ENCODE assay signal across 8 mouse cellular contexts in the genomic region with DNA sequence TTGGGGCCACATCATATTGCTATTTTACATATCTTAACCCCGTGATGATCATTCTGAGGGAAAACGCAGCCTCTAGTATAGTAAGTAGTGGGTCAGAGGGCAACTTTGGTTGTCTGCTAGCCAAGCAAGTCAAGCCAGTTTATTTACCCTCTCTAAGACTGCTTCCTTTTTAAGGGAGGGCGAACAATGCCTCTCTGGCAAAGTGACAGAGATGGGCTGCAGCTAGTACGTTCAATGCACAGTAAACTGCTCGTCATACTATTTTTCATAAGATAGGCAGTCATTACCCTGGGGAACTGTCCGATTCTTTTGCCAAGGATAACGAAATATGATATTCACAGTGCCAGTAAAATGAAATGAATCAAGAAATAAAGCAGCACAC. TPM values are rescaled to one million over a fixed set of nuclear protein-coding genes. Genes with fewer than 3 reads are reported as not detected.
DNase-seq lines count a peak whose midpoint lies in the region; ATAC-seq and TF ChIP-seq lines count a peak whose summit lies in the region.

No protein-coding gene starts in this region.

- peaks cover 1% of the 10 kb centered on the region; the same call in 1 of the 2 replicates for H3K36me3 ChIP-seq in testis, adult 2 months (ENCODE audit: control insufficient read depth, insufficient read depth, low read length)
- no peaks in the 10 kb centered on the region for H3K36me3 ChIP-seq in embryonic facial prominence, embryonic 15.5 days
- peaks cover 4% of the 10 kb centered on the region; the same call in 1 of the 2 replicates for H3K36me3 ChIP-seq in hindbrain, embryonic 10.5 days
- H3K36me3 ChIP-seq in limb, embryonic 14.5 days (ENCODE audit: control insufficient read depth, insufficient read depth, low read length), result no peaks in the 10 kb centered on the region
- H3K36me3 ChIP-seq in neural tube, embryonic 12.5 days, result no peaks in the 10 kb centered on the region

- no peak overlapping the region for H3K27ac ChIP-seq in testis, adult 2 months (ENCODE audit: control insufficient read depth, insufficient read depth, low read depth, low read length)
- H3K27ac ChIP-seq in embryonic facial prominence, embryonic 15.5 days (replicated peaks), result peak overlapping the region; percentile 97
- peak overlapping the region; percentile 98 for H3K27ac ChIP-seq in hindbrain, embryonic 10.5 days
- H3K27ac ChIP-seq in limb, embryonic 14.5 days (replicated peaks; ENCODE audit: low read depth, low read length), result no peak overlapping the region
- H3K27ac ChIP-seq in neural tube, embryonic 12.5 days, result no peak overlapping the region

- no peaks in the 10 kb centered on the region for H3K27me3 ChIP-seq in testis, adult 2 months (ENCODE audit: control insufficient read depth, insufficient read depth, low read length)
- H3K27me3 ChIP-seq in embryonic facial prominence, embryonic 15.5 days, result no peaks in the 10 kb centered on the region
- no peaks in the 10 kb centered on the region for H3K27me3 ChIP-seq in hindbrain, embryonic 10.5 days (ENCODE audit: insufficient read depth, poor library complexity, severe bottlenecking)
- no peaks in the 10 kb centered on the region for H3K27me3 ChIP-seq in limb, embryonic 14.5 days (ENCODE audit: control insufficient read depth, insufficient read depth, low read length)
- H3K27me3 ChIP-seq in neural tube, embryonic 12.5 days (replicated peaks), result no peaks in the 10 kb centered on the region

- no peak for ATAC-seq in embryonic facial prominence, embryonic 15.5 days (ENCODE audit: insufficient number of reproducible peaks, low FRiP score, low TSS enrichment, low read depth)
- no peak for ATAC-seq in limb, embryonic 14.5 days (ENCODE audit: low FRiP score, low read depth)
- ATAC-seq in neural tube, embryonic 12.5 days (ENCODE audit: low FRiP score, low read depth), result no peak
- ATAC-seq in activated CD4-positive, CD25-positive, alpha-beta regulatory T cell, adult 4 months, result no peak

- H3K4me2 ChIP-seq in embryonic facial prominence, embryonic 15.5 days (replicated peaks), result peak overlapping the region; percentile 69
- peak overlapping the region; percentile 79 for H3K4me2 ChIP-seq in limb, embryonic 14.5 days (replicated peaks; ENCODE audit: low read depth, low read length, severe bottlenecking)
- H3K4me2 ChIP-seq in neural tube, embryonic 12.5 days (replicated peaks), result peak overlapping the region; percentile 67

- TF ChIP-seq CTCF in testis, adult 2 months (IDR thresholded peaks at IDR 0.05; ENCODE audit: control insufficient read depth, insufficient read depth, insufficient replicate concordance, low read depth, low read length), result no peak

- peaks cover 9% of the 10 kb centered on the region for H3K4me1 ChIP-seq in testis, adult 2 months (ENCODE audit: control insufficient read depth, insufficient read depth, low read length)
- H3K4me1 ChIP-seq in embryonic facial prominence, embryonic 15.5 days, result peaks cover 25% of the 10 kb centered on the region
- H3K4me1 ChIP-seq in hindbrain, embryonic 10.5 days (replicated peaks), result peaks cover 32% of the 10 kb centered on the region
- peaks cover 32% of the 10 kb centered on the region for H3K4me1 ChIP-seq in limb, embryonic 14.5 days (ENCODE audit: control insufficient read depth, insufficient read depth, low read length)
- peaks cover 22% of the 10 kb centered on the region for H3K4me1 ChIP-seq in neural tube, embryonic 12.5 days

- peak overlapping the region; percentile 58 for H3K9ac ChIP-seq in embryonic facial prominence, embryonic 15.5 days
- H3K9ac ChIP-seq in limb, embryonic 14.5 days (ENCODE audit: low read depth, low read length, severe bottlenecking), result peak overlapping the region; percentile 91; the same call in 1 of the 2 replicates
- H3K9ac ChIP-seq in neural tube, embryonic 12.5 days, result peak overlapping the region; percentile 93; the same call in 1 of the 2 replicates

- no peaks in the 10 kb centered on the region for H3K9me3 ChIP-seq in embryonic facial prominence, embryonic 15.5 days (replicated peaks)
- no peaks in the 10 kb centered on the region for H3K9me3 ChIP-seq in hindbrain, embryonic 10.5 days
- H3K9me3 ChIP-seq in limb, embryonic 14.5 days (ENCODE audit: control insufficient read depth, low read length), result no peaks in the 10 kb centered on the region
- H3K9me3 ChIP-seq in neural tube, embryonic 12.5 days, result no peaks in the 10 kb centered on the region

- WGBS in embryonic facial prominence, embryonic 15.5 days, result 11% methylated on average over 7 of the region's 7 CpGs
- WGBS in hindbrain, embryonic 10.5 days, result 30% methylated on average over 7 of the region's 7 CpGs
- WGBS in limb, embryonic 14.5 days, result 13% methylated on average over 7 of the region's 7 CpGs
- WGBS in neural tube, embryonic 12.5 days, result 25% methylated on average over 7 of the region's 7 CpGs

- no peak for TF ChIP-seq POLR2A in testis, adult 2 months (IDR thresholded peaks at IDR 0.05; ENCODE audit: control insufficient read depth, low read depth, low read length)
- TF ChIP-seq POLR2A in limb, embryonic 14.5 days (IDR thresholded peaks at IDR 0.05; ENCODE audit: borderline replicate concordance, extremely low read depth, insufficient read depth, insufficient read length), result no peak

- H3K4me3 ChIP-seq in testis, adult 2 months (ENCODE audit: control insufficient read depth, low read depth, low read length), result peak overlapping the region; percentile 95; the same call in 1 of the 2 replicates
- H3K4me3 ChIP-seq in embryonic facial prominence, embryonic 15.5 days (replicated peaks), result peak overlapping the region; percentile 62
- H3K4me3 ChIP-seq in hindbrain, embryonic 10.5 days, result peak overlapping the region; percentile 86
- H3K4me3 ChIP-seq in limb, embryonic 14.5 days (replicated peaks; ENCODE audit: low read length), result peak overlapping the region; percentile 80
- peak overlapping the region; percentile 91 for H3K4me3 ChIP-seq in neural tube, embryonic 12.5 days

- DNase-seq in testis, postnatal 10 days (ENCODE audit: low spot score), result no peak
- no peak for DNase-seq in hindbrain, embryonic 10.5 days (ENCODE audit: low spot score)
- DNase-seq in limb, embryonic 14.5 days (ENCODE audit: low spot score), result peak; percentile 50
- no peak for DNase-seq in c-Kit-positive CD71-positive TER-119-positive erythroid progenitor cells, embryonic 14.5 days (ENCODE audit: low spot score)

RNA-seq across cellular contexts. Expression of gene Sh3glb1, which starts 1.4 kb away (rescaled TPM):
- 415 and 469 TPM in 2 replicates for polyA plus RNA-seq in testis, adult 2 months (2012; rRNA removed)
- 130 and 132 TPM in 2 replicates for polyA plus RNA-seq in embryonic facial prominence, embryonic 15.5 days (2015; fragmentation: Nextera tagmentation; extraction: Ambion mirVana)
- polyA plus RNA-seq in hindbrain, embryonic 10.5 days (2016; fragmentation: Nextera tagmentation; extraction: Ambion mirVana), result 75.9 and 82.2 TPM in 2 replicates
- 25.9 and 30.3 TPM in 2 replicates for polyA plus RNA-seq in limb, embryonic 14.5 days (2012; rRNA removed)
- 123 and 138 TPM in 2 replicates for polyA plus RNA-seq in limb, embryonic 14.5 days (2014; fragmentation: Nextera tagmentation; extraction: Ambion mirVana)
- polyA plus RNA-seq in neural tube, embryonic 12.5 days (2016; fragmentation: Nextera tagmentation; extraction: Ambion mirVana), result 124 TPM in 2 replicates
- 10 to 100 TPM; 53.4 to 56.8 TPM for polyA plus RNA-seq in activated CD4-positive, CD25-positive, alpha-beta regulatory T cell, adult 4 months (2017; shearing (Covaris generic))

RNA-seq across cellular contexts. Expression of gene Clca3a1, which starts 42.1 kb away (rescaled TPM):
- 1.5 and 1.6 TPM in 2 replicates for polyA plus RNA-seq in testis, adult 2 months (2012; rRNA removed)
- 1.4 and 2.5 TPM in 2 replicates for polyA plus RNA-seq in embryonic facial prominence, embryonic 15.5 days (2015; fragmentation: Nextera tagmentation; extraction: Ambion mirVana)
- not detected in 2 replicates for polyA plus RNA-seq in hindbrain, embryonic 10.5 days (2016; fragmentation: Nextera tagmentation; extraction: Ambion mirVana)
- 2.0 and 2.1 TPM in 2 replicates for polyA plus RNA-seq in limb, embryonic 14.5 days (2012; rRNA removed)
- polyA plus RNA-seq in limb, embryonic 14.5 days (2014; fragmentation: Nextera tagmentation; extraction: Ambion mirVana), result 0.58 and 0.70 TPM in 2 replicates
- 0.19 and 0.26 TPM in 2 replicates for polyA plus RNA-seq in neural tube, embryonic 12.5 days (2016; fragmentation: Nextera tagmentation; extraction: Ambion mirVana)
- under 1 TPM in 1 of 2 experiments, not detected in 1; 0.09 TPM for polyA plus RNA-seq in activated CD4-positive, CD25-positive, alpha-beta regulatory T cell, adult 4 months (2017; shearing (Covaris generic))

Comparison
In these comparisons a context has a peak if more than half of its experiments do, and no peak if none do; other contexts are left out.
1. H3K27ac ChIP-seq: peak in embryonic facial prominence, embryonic 15.5 days (single experiment) and hindbrain, embryonic 10.5 days (single experiment); none in testis, adult 2 months (single experiment), limb, embryonic 14.5 days (single experiment) and neural tube, embryonic 12.5 days (single experiment).
2. Peak in every context shown above with its lines, with median percentiles within 50 percentile points of each other: H3K4me3 ChIP-seq, H3K4me2 ChIP-seq and H3K9ac ChIP-seq.